Mouse (Mus musculus) layer of hippocampus, adult 2 months (tissue): ENCODE data around the gene Sdhc. TPM values are rescaled to one million over a fixed set of nuclear protein-coding genes. Genes with fewer than 3 reads are reported as not detected.
"Not testable (repeated sequence)": the region's sequence is repeated elsewhere in the genome, so short reads cannot be mapped to it uniquely, and the experiment has no call there.

Experiments used
- DNase-seq, 2 experiments: peaks; one replicate each; pipeline ENCODE4 v3.0.0; 2022; ENCODE audit warnings: low spot score in 2 of 2
- H3K27ac ChIP-seq: fragments of 200-600 bp; 2 replicates; pipeline ENCODE4 v1.8.1; 2022
- H3K4me3 ChIP-seq: fragments of 200-600 bp; 2 replicates; pipeline ENCODE4 v1.8.1; 2022; ENCODE audit warnings: mild to moderate bottlenecking
- CTCF ChIP-seq: fragments of 200-600 bp; conservative IDR thresholded peaks from 2 replicates; pipeline ENCODE4 v1.8.1; 2022; ENCODE audit warnings: antibody characterized with exemption, mild to moderate bottlenecking, moderate library complexity
- total RNA-seq, 2 experiments: library from RNA; stranded (reverse); gene quantifications; 2 replicates each; pipeline ENCODE4 v1.2.3; 2021

The Sdhc gene
- total RNA-seq, 2 experiments from 2014 or later, result 185 to 201 TPM

GRCm38 (mm10) chr1:171102547-171103177 is 47.7 kb downstream of the Sdhc start:
- TF ChIP-seq CTCF, result no peak
- H3K27ac ChIP-seq, result peak overlapping the region; percentile 93
- peak; percentile 82 to 88 for DNase-seq
- H3K4me3 ChIP-seq, result peak overlapping the region; percentile 95

GRCm38 (mm10) chr1:171101733-171102546 is 48.5 kb downstream of the Sdhc start:
- Histone ChIP-seq H3K4me3 (peak overlapping the region; percentile 95), H3K27ac (peak overlapping the region; percentile 93)
- peak; percentile 87 to 89 for DNase-seq
- peak; percentile 60 for TF ChIP-seq CTCF

- DNase-seq, result no peak
- no peak overlapping the region for H3K4me3 ChIP-seq
- no peak overlapping the region for H3K27ac ChIP-seq
- TF ChIP-seq CTCF, result no peak
Observed at GRCm38 (mm10) chr1:171101033-171101432, 49.4 kb downstream of the Sdhc start.

GRCm38 (mm10) chr1:171097612-171098011 is 52.8 kb downstream of the Sdhc start:
- DNase-seq, result no peak
- no peak for TF ChIP-seq CTCF
- H3K27ac ChIP-seq, result no peak overlapping the region
- no peak overlapping the region for H3K4me3 ChIP-seq

- TF ChIP-seq CTCF, result no peak
- H3K27ac ChIP-seq, result no peak overlapping the region
- no peak for DNase-seq
- no peak overlapping the region for H3K4me3 ChIP-seq
Observed at GRCm38 (mm10) chr1:171097136-171097535, 53.3 kb downstream of the Sdhc start.

- DNase-seq, result no peak
- no peak overlapping the region for H3K27ac ChIP-seq
- TF ChIP-seq CTCF, result no peak
- no peak overlapping the region for H3K4me3 ChIP-seq
Observed at GRCm38 (mm10) chr1:171096110-171096964, 54.1 kb downstream of the Sdhc start.

- TF ChIP-seq CTCF, result no peak
- no peak overlapping the region for H3K27ac ChIP-seq
- no peak for DNase-seq
- H3K4me3 ChIP-seq, result no peak overlapping the region
Observed at GRCm38 (mm10) chr1:171094424-171094823, 56.0 kb downstream of the Sdhc start.

GRCm38 (mm10) chr1:171090761-171091160 is 59.6 kb downstream of the Sdhc start:
- TF ChIP-seq CTCF, result no peak
- Histone ChIP-seq H3K4me3 (no peak overlapping the region), H3K27ac (no peak overlapping the region)
- no peak for DNase-seq

GRCm38 (mm10) chr1:171089891-171090290 is 60.5 kb downstream of the Sdhc start:
- no peak overlapping the region for H3K27ac ChIP-seq
- no peak for DNase-seq
- TF ChIP-seq CTCF, result no peak
- no peak overlapping the region for H3K4me3 ChIP-seq

GRCm38 (mm10) chr1:171088237-171088869 is 62.0 kb downstream of the Sdhc start:
- not testable (repeated sequence) for H3K4me3 ChIP-seq, H3K27ac ChIP-seq, DNase-seq

- H3K27ac ChIP-seq, result no peak overlapping the region
- no peak for TF ChIP-seq CTCF
- peak overlapping the region; percentile 41 for H3K4me3 ChIP-seq
- no peak for DNase-seq
Observed at GRCm38 (mm10) chr1:171085718-171086117, 64.7 kb downstream of the Sdhc start.

- DNase-seq, H3K4me3 ChIP-seq, H3K27ac ChIP-seq: not testable (repeated sequence)
Observed at GRCm38 (mm10) chr1:171081512-171082231, 68.7 kb downstream of the Sdhc start.

GRCm38 (mm10) chr1:171079825-171080224 is 70.6 kb downstream of the Sdhc start:
- H3K4me3 ChIP-seq, H3K27ac ChIP-seq, DNase-seq: not testable (repeated sequence)

- not testable (repeated sequence) for H3K27ac ChIP-seq, H3K4me3 ChIP-seq, DNase-seq
Observed at GRCm38 (mm10) chr1:171079345-171079744, 71.1 kb downstream of the Sdhc start.

- H3K27ac ChIP-seq, DNase-seq, H3K4me3 ChIP-seq: not testable (repeated sequence)
Observed at GRCm38 (mm10) chr1:171078419-171078818, 72.0 kb downstream of the Sdhc start.
